Mouse (Mus musculus): ENCODE results near the gene Gm49510.

GRCm38 (mm10) chr15:78908982-78909381 is 9.5 kb downstream of the Gm49510 start:
- no peak for TF ChIP-seq POLR2A (IDR thresholded peaks at IDR 0.05; ENCODE audit: extremely low read depth, insufficient read depth, low read length)
- no peak for TF ChIP-seq CTCF (IDR thresholded peaks at IDR 0.05; ENCODE audit: extremely low read depth, insufficient read depth, low read length)

Data from cortical plate, adult 2 months (tissue).